Mouse (Mus musculus): Measurements from ENCODE around the gene Nup93.

GRCm38 (mm10) chr8:94364686-94365312, 150.4 kb downstream of the Nup93 start:
- TF ChIP-seq CTCF (IDR thresholded peaks at IDR 0.05; ENCODE audit: control insufficient read depth, insufficient read depth, insufficient read length): no peak
- no peak for TF ChIP-seq CEBPB (IDR thresholded peaks at IDR 0.05; ENCODE audit: low read depth)
- TF ChIP-seq MAX (IDR thresholded peaks at IDR 0.05): no peak
- TF ChIP-seq MYOD1 (IDR thresholded peaks at IDR 0.05; ENCODE audit: control insufficient read depth, insufficient read length, low read depth): no peak
- no peak for TF ChIP-seq USF1 (IDR thresholded peaks at IDR 0.05; ENCODE audit: low read depth)
- TF ChIP-seq MYOG (IDR thresholded peaks at IDR 0.05; ENCODE audit: control insufficient read depth, extremely low read depth, insufficient read length): no peak
- TF ChIP-seq FOSL1 (IDR thresholded peaks at IDR 0.05; ENCODE audit: insufficient read depth, low read length, poor library complexity, severe bottlenecking): no peak
